Mouse (Mus musculus) heart, adult 2 months (tissue): ENCODE results near the gene Map1lc3b. TPM values are rescaled to one million over a fixed set of nuclear protein-coding genes. Genes with fewer than 3 reads are reported as not detected.
A peak's percentile ranks its signal among the peaks of the same experiment; 100 is the strongest.

ENCODE experiments used
- DNase-seq, 2 experiments: peaks; one replicate each; pipeline ENCODE4 v3.0.0; 2021
- H3K27ac ChIP-seq: fragments of 200-600 bp; 2 replicates; pipeline ENCODE4 v1.8.1; 2022
- H3K27me3 ChIP-seq: fragments of 200-500 bp; 2 replicates; pipeline ENCODE4 v1.6.1; 2012; ENCODE audit warnings: mild to moderate bottlenecking, low read length, inconsistent platforms, mixed read lengths; ENCODE audit not compliant: control insufficient read depth, insufficient read depth
- H3K36me3 ChIP-seq: fragments of 200-500 bp; 2 replicates; pipeline ENCODE4 v1.6.1; 2012; ENCODE audit warnings: low read length, inconsistent platforms; ENCODE audit not compliant: control insufficient read depth, insufficient read depth
- H3K4me1 ChIP-seq: fragments of 200-500 bp; 2 replicates; pipeline ENCODE4 v1.6.1; 2011; ENCODE audit warnings: low read length; ENCODE audit not compliant: control insufficient read depth, insufficient read depth
- H3K4me3 ChIP-seq: fragments of 200-600 bp; 2 replicates; pipeline ENCODE4 v1.8.1; 2022
- H3K79me2 ChIP-seq: fragments of 200-500 bp; replicated peaks from 2 replicates; pipeline ENCODE4 v1.6.1; 2012; ENCODE audit warnings: mild to moderate bottlenecking, inconsistent platforms, low read length, moderate library complexity, mixed read lengths; ENCODE audit not compliant: control insufficient read depth, insufficient read depth
- H3K9ac ChIP-seq: fragments of 200-500 bp; 2 replicates; pipeline ENCODE4 v1.6.1; 2012; ENCODE audit warnings: low read depth, mild to moderate bottlenecking, control low read depth, inconsistent platforms, low read length, mixed read lengths
- CTCF ChIP-seq: fragments of 200-600 bp; IDR thresholded peaks from 2 replicates; pipeline ENCODE4 v1.8.1; 2022; ENCODE audit warnings: antibody characterized with exemption, mild to moderate bottlenecking, moderate library complexity
- EP300 ChIP-seq: fragments of 200-500 bp; IDR thresholded peaks from 2 replicates; pipeline ENCODE4 v1.6.1; 2011; ENCODE audit warnings: low read depth, low read length, control low read depth; ENCODE audit not compliant: insufficient read depth
- POLR2A ChIP-seq: fragments of 200-500 bp; IDR thresholded peaks from 2 replicates; pipeline ENCODE4 v1.6.1; 2011; ENCODE audit warnings: mild to moderate bottlenecking, low read depth, low read length, control low read depth; ENCODE audit not compliant: insufficient read depth
- WGBS: fragments of 180-500 bp; shearing (Covaris S2); methylation state at CpG from one replicate; pipeline ENCODE4 v1.1.7; 2018; 5-methylcytosine and 5-hydroxymethylcytosine counted together
- intact Hi-C: fragments of 180-260 bp; cut with DNase I; formaldehyde crosslinking; loops from one replicate; pipeline ENCODE4 v1.15.1; 2025
- polyA plus RNA-seq: library from polyadenylated mRNA; depleted of rRNA; stranded (reverse); fragments of >200 nt; gene quantifications from 2 replicates; pipeline ENCODE4 v1.2.3, GENCODE M21; 2012
- total RNA-seq, 2 experiments: library from RNA; stranded (reverse); gene quantifications; 2 replicates each; pipeline ENCODE4 v1.2.3; 2021

The Map1lc3b gene
- total and polyA plus RNA-seq, 3 experiments: 129 to 277 (median 235) TPM

- no peak overlapping the region for H3K4me3 ChIP-seq
- 5% methylated on average over 3 of the region's 3 CpGs for WGBS
- TF ChIP-seq CTCF: peak; percentile 36
- TF ChIP-seq POLR2A: no peak
- H3K36me3 ChIP-seq: no peaks in the 10 kb centered on the region
- H3K9ac ChIP-seq: no peak overlapping the region
- peak overlapping the region; percentile 64 for H3K27ac ChIP-seq
- peaks cover 22% of the 10 kb centered on the region for H3K4me1 ChIP-seq
- intact Hi-C loops: no loop called here
- H3K79me2 ChIP-seq: no peaks in the 10 kb centered on the region; the same call in 1 of the 2 replicates
- peak; percentile 72 to 81 for DNase-seq
- no peaks in the 10 kb centered on the region for H3K27me3 ChIP-seq
Measured at GRCm38 (mm10) chr8:121573275-121573674, 16.9 kb upstream of the Map1lc3b start.

GRCm38 (mm10) chr8:121575661-121576060 is 14.5 kb upstream of the Map1lc3b start:
- no peak for DNase-seq
- 52% methylated on average over 3 of the region's 3 CpGs for WGBS
- Histone ChIP-seq H3K79me2 (no peaks in the 10 kb centered on the region; the same call in 1 of the 2 replicates), H3K4me3 (no peak overlapping the region), H3K27ac (no peak overlapping the region), H3K36me3 (no peaks in the 10 kb centered on the region), H3K4me1 (peaks cover 22% of the 10 kb centered on the region), H3K27me3 (no peaks in the 10 kb centered on the region), H3K9ac (no peak overlapping the region)
- intact Hi-C loops: loop anchor here (2.0 kb wide), 1 partner anchor 29 kb away; no protein-coding TSS in a partner anchor
- TF ChIP-seq EP300 (no peak), POLR2A (no peak), CTCF (no peak)

GRCm38 (mm10) chr8:121577751-121578675 is 12.1 kb upstream of the Map1lc3b start:
- peak overlapping the region; percentile 72 for H3K4me3 ChIP-seq
- no peaks in the 10 kb centered on the region; the same call in 1 of the 2 replicates for H3K79me2 ChIP-seq
- no peaks in the 10 kb centered on the region for H3K27me3 ChIP-seq
- H3K9ac ChIP-seq: peak overlapping the region; percentile 88
- TF ChIP-seq EP300 (no peak), POLR2A (no peak), CTCF (no peak)
- peak overlapping the region; percentile 82 for H3K27ac ChIP-seq
- H3K36me3 ChIP-seq: no peaks in the 10 kb centered on the region
- peaks cover 18% of the 10 kb centered on the region for H3K4me1 ChIP-seq
- DNase-seq: peak in 1 of 2 experiments; percentile 29
- intact Hi-C loops: loop anchor here (1.0 kb wide), 1 partner anchor 31 kb away; no protein-coding TSS in a partner anchor
- WGBS: 2% methylated on average over 40 of the region's 44 CpGs

GRCm38 (mm10) chr8:121578676-121579451 is 11.3 kb upstream of the Map1lc3b start, which contains the start of gene Fbxo31:
Gene Fbxo31 (minus strand): TSS chr8:121578806.
- 2% methylated on average over 62 of the region's 63 CpGs for WGBS
- intact Hi-C loops: loop anchor here (1.0 kb wide), 1 partner anchor 32 kb away; no protein-coding TSS in a partner anchor
- H3K9ac ChIP-seq: peak within 1 kb of the TSS; percentile 88

GRCm38 (mm10) chr8:121580465-121580864 is 9.7 kb upstream of the Map1lc3b start:
- Histone ChIP-seq H3K36me3 (no peaks in the 10 kb centered on the region), H3K9ac (no peak overlapping the region), H3K4me1 (peaks cover 12% of the 10 kb centered on the region), H3K27me3 (no peaks in the 10 kb centered on the region), H3K27ac (no peak overlapping the region; the same call in 1 of the 2 replicates), H3K4me3 (no peak overlapping the region), H3K79me2 (no peaks in the 10 kb centered on the region)
- DNase-seq: peak in 1 of 2 experiments; percentile 16
- WGBS: 36% methylated on average over 9 of the region's 9 CpGs
- intact Hi-C loops: no loop called here
- TF ChIP-seq CTCF: no peak
- no peak for TF ChIP-seq EP300
- no peak for TF ChIP-seq POLR2A

More at GRCm38 (mm10) chr8:121578676-121579451, 11.3 kb upstream of the Map1lc3b start, which contains the start of gene Fbxo31:
- DNase-seq: peak; percentile 93 to 94
- no peaks in the 10 kb centered on the region for H3K36me3 ChIP-seq
- H3K27me3 ChIP-seq: no peaks in the 10 kb centered on the region
- peaks cover 15% of the 10 kb centered on the region for H3K4me1 ChIP-seq
- H3K79me2 ChIP-seq: no peaks in the 10 kb centered on the region; the same call in 1 of the 2 replicates
- TF ChIP-seq POLR2A (peak; percentile 73; the same call in 1 of the 2 replicates), EP300 (peak; percentile 96), CTCF (no peak)
- peak within 1 kb of the TSS; percentile 82 for H3K27ac ChIP-seq
- peak within 1 kb of the TSS; percentile 72 for H3K4me3 ChIP-seq
